ENCODE assay signal across 12 mouse cellular contexts in the genomic region with DNA sequence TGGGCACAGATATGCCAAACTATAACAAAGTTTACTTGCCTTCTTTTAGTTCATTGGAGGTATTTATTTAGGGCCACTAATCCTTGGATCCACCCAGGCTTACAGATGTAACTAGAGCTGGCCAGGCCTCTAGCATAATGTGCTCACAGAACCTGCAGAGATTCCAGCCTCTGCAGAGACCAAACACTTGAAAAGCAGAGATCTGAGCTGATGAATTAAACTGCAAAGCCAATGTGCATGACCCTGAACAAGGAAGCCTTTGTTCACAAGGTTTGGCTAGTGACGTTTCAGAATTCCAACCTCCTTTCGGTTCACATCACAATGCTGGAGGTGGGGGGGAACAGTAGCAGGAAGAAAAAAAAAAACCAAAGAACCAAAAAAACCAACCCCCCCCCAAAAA. TPM values are rescaled to one million over a fixed set of nuclear protein-coding genes. Genes with fewer than 3 reads are reported as not detected.
DNase-seq lines count a peak whose midpoint lies in the region; ATAC-seq lines count a peak whose summit lies in the region.
"Had no signal": no experiment of that assay in that cellular context is flagged by ENCODE, and none has a peak within 500 bp of the region (broad histone marks: within the 10 kb centered on the region; RNA-seq: fewer than 3 reads in every experiment).

No protein-coding gene starts in this region.

- no peaks in the 10 kb centered on the region for H3K9me3 ChIP-seq in kidney, embryonic 14.5 days (ENCODE audit: control insufficient read depth, low read length)
- no peaks in the 10 kb centered on the region for H3K9me3 ChIP-seq in neural tube, embryonic 11.5 days (ENCODE audit: control insufficient read depth, low read length)
- H3K9me3 ChIP-seq in neural tube, embryonic 15.5 days (replicated peaks) = no peaks in the 10 kb centered on the region
- no peaks in the 10 kb centered on the region for H3K9me3 ChIP-seq in hindbrain, embryonic 12.5 days (replicated peaks)

- WGBS in kidney, embryonic 14.5 days = 30% methylated on average over 2 of the region's 2 CpGs
- 15% methylated on average over 2 of the region's 2 CpGs for WGBS in neural tube, embryonic 11.5 days
- WGBS in neural tube, embryonic 15.5 days = 4% methylated on average over 2 of the region's 2 CpGs
- 0% methylated on average over 2 of the region's 2 CpGs for WGBS in hindbrain, embryonic 12.5 days

- no peaks in the 10 kb centered on the region for H3K36me3 ChIP-seq in kidney, embryonic 14.5 days (ENCODE audit: control insufficient read depth, insufficient read depth, low read length)
- H3K36me3 ChIP-seq in neural tube, embryonic 11.5 days (ENCODE audit: control insufficient read depth, insufficient read depth, low read length) = no peaks in the 10 kb centered on the region
- H3K36me3 ChIP-seq in neural tube, embryonic 15.5 days = no peaks in the 10 kb centered on the region
- H3K36me3 ChIP-seq in hindbrain, embryonic 12.5 days = 0 out of 2 replicates have a peak, but pooled peaks cover 2% of the 10 kb centered on the region

- H3K27ac ChIP-seq in kidney, embryonic 14.5 days (ENCODE audit: low read depth, low read length) = no peak overlapping the region; the same call in 1 of the 2 replicates
- H3K27ac ChIP-seq in neural tube, embryonic 11.5 days (ENCODE audit: low read depth, low read length) = no peak overlapping the region
- no peak overlapping the region for H3K27ac ChIP-seq in neural tube, embryonic 15.5 days (replicated peaks)
- H3K27ac ChIP-seq in hindbrain, embryonic 12.5 days = no peak overlapping the region
- H3K27ac ChIP-seq: gastrocnemius, adult 2 months; layer of hippocampus, adult 2 months had no signal

- H3K27me3 ChIP-seq in kidney, embryonic 14.5 days (ENCODE audit: control insufficient read depth, insufficient read depth, low read length) = no peaks in the 10 kb centered on the region
- no peaks in the 10 kb centered on the region for H3K27me3 ChIP-seq in neural tube, embryonic 11.5 days (ENCODE audit: control insufficient read depth, insufficient read depth, low read length)
- no peaks in the 10 kb centered on the region for H3K27me3 ChIP-seq in neural tube, embryonic 15.5 days (replicated peaks)
- H3K27me3 ChIP-seq in hindbrain, embryonic 12.5 days = no peaks in the 10 kb centered on the region

- DNase-seq in kidney, postnatal 4 days = no peak
- DNase-seq in neural tube, embryonic 11.5 days (ENCODE audit: low spot score) = no peak
- DNase-seq in left cerebral cortex, adult 9 months (ENCODE audit: low spot score in 2 of 2) = no peak
- DNase-seq in spleen, postnatal 14 days (ENCODE audit: low spot score in 2 of 2) = no peak
- DNase-seq: gastrocnemius, adult 2 months; left cerebral cortex, postnatal 4 days had no signal

- no peak overlapping the region for H3K4me2 ChIP-seq in kidney, embryonic 14.5 days (replicated peaks; ENCODE audit: low read depth, low read length)
- H3K4me2 ChIP-seq in neural tube, embryonic 11.5 days (ENCODE audit: low read depth) = no peak overlapping the region
- H3K4me2 ChIP-seq in neural tube, embryonic 15.5 days = no peak overlapping the region
- H3K4me2 ChIP-seq in hindbrain, embryonic 12.5 days (replicated peaks) = no peak overlapping the region

- ATAC-seq in kidney, embryonic 14.5 days (ENCODE audit: low FRiP score, low TSS enrichment) = peak; percentile 80
- ATAC-seq in neural tube, embryonic 11.5 days (ENCODE audit: insufficient read depth, low FRiP score, low TSS enrichment) = peak; percentile 43; the same call in 1 of the 2 replicates
- ATAC-seq in neural tube, embryonic 15.5 days (ENCODE audit: low FRiP score) = no peak
- ATAC-seq in hindbrain, embryonic 12.5 days (ENCODE audit: low FRiP score) = 0 out of 2 replicates have a peak, but pooled peaks have one; percentile 48
- no peak for ATAC-seq in megakaryocyte, adult 5-6 weeks (ENCODE audit: poor library complexity, severe bottlenecking)

- H3K9ac ChIP-seq in kidney, embryonic 14.5 days (ENCODE audit: low read depth, low read length) = no peak overlapping the region
- no peak overlapping the region for H3K9ac ChIP-seq in neural tube, embryonic 11.5 days (ENCODE audit: low read length)
- no peak overlapping the region for H3K9ac ChIP-seq in neural tube, embryonic 15.5 days (replicated peaks)
- H3K9ac ChIP-seq in hindbrain, embryonic 12.5 days = no peak overlapping the region

- no peaks in the 10 kb centered on the region for H3K4me1 ChIP-seq in kidney, embryonic 14.5 days (ENCODE audit: control insufficient read depth, insufficient read depth, low read length)
- 0 out of 2 replicates have a peak, but pooled peaks cover 4% of the 10 kb centered on the region for H3K4me1 ChIP-seq in neural tube, embryonic 11.5 days (ENCODE audit: control insufficient read depth, insufficient read depth, low read length)
- no peaks in the 10 kb centered on the region for H3K4me1 ChIP-seq in neural tube, embryonic 15.5 days
- H3K4me1 ChIP-seq in hindbrain, embryonic 12.5 days = peaks cover 11% of the 10 kb centered on the region; the same call in 1 of the 2 replicates

- H3K4me3 ChIP-seq in kidney, embryonic 14.5 days (ENCODE audit: low read length) = no peak overlapping the region
- no peak overlapping the region for H3K4me3 ChIP-seq in neural tube, embryonic 11.5 days (ENCODE audit: low read depth, low read length)
- no peak overlapping the region for H3K4me3 ChIP-seq in neural tube, embryonic 15.5 days (replicated peaks)
- H3K4me3 ChIP-seq in hindbrain, embryonic 12.5 days = no peak overlapping the region
- H3K4me3 ChIP-seq: gastrocnemius, adult 2 months; layer of hippocampus, adult 2 months had no signal

RNA-seq across cellular contexts. Expression of a gene that starts 28.0 kb away (rescaled TPM):
- polyA plus RNA-seq in kidney, embryonic 14.5 days (2014; fragmentation: Nextera tagmentation; extraction: Ambion mirVana) = 11.2 and 20.4 TPM in 2 replicates
- polyA plus RNA-seq in neural tube, embryonic 11.5 days (2014; fragmentation: Nextera tagmentation; extraction: Ambion mirVana) = 34.4 TPM in 2 replicates
- polyA plus RNA-seq in neural tube, embryonic 15.5 days (2015; fragmentation: Nextera tagmentation; extraction: Ambion mirVana) = 5.8 and 6.8 TPM in 2 replicates
- 25.2 and 25.5 TPM in 2 replicates for polyA plus RNA-seq in hindbrain, embryonic 12.5 days (2016; fragmentation: Nextera tagmentation; extraction: Ambion mirVana)
- not detected in 2 replicates for total RNA-seq in megakaryocyte, adult 5-6 weeks (2015)
- not detected in 2 replicates for total RNA-seq in megakaryocyte, adult 5-6 weeks (2017)
- total RNA-seq: common myeloid progenitor, adult 5-6 weeks; gastrocnemius, adult 2 months had no signal

RNA-seq across cellular contexts. Expression of a gene that starts 58.0 kb away (rescaled TPM):
- 5.1 and 5.7 TPM in 2 replicates for polyA plus RNA-seq in kidney, embryonic 14.5 days (2014; fragmentation: Nextera tagmentation; extraction: Ambion mirVana)
- polyA plus RNA-seq in neural tube, embryonic 11.5 days (2014; fragmentation: Nextera tagmentation; extraction: Ambion mirVana) = 3.1 and 4.2 TPM in 2 replicates
- 7.7 and 8.0 TPM in 2 replicates for polyA plus RNA-seq in neural tube, embryonic 15.5 days (2015; fragmentation: Nextera tagmentation; extraction: Ambion mirVana)
- 4.3 and 4.8 TPM in 2 replicates for polyA plus RNA-seq in hindbrain, embryonic 12.5 days (2016; fragmentation: Nextera tagmentation; extraction: Ambion mirVana)
- total RNA-seq in megakaryocyte, adult 5-6 weeks (2015) = 1.1 and 2.1 TPM in 2 replicates
- 2.0 and 3.0 TPM in 2 replicates for total RNA-seq in megakaryocyte, adult 5-6 weeks (2017)

Comparison
In these comparisons a context has a peak if more than half of its experiments do, and no peak if none do; other contexts are left out.
1. ATAC-seq: peak in kidney, embryonic 14.5 days (single experiment), neural tube, embryonic 11.5 days (single experiment) and hindbrain, embryonic 12.5 days (single experiment); none in neural tube, embryonic 15.5 days (single experiment) and megakaryocyte, adult 5-6 weeks (single experiment).